Mouse (Mus musculus) inflammation-experienced regulatory T-cells, adult 16 weeks (primary cell): Measurements from ENCODE around the gene Larp1b. TPM values are rescaled to one million over a fixed set of nuclear protein-coding genes. Genes with fewer than 3 reads are reported as not detected.

Experiments
- polyA plus RNA-seq: library from polyadenylated mRNA; unstranded; fragments of 100-300 nt; shearing (Covaris generic); gene quantifications from one replicate; pipeline ENCODE4 v1.2.1, GENCODE M21; 2017

Larp1b gene
- polyA plus RNA-seq, result 19.7 TPM

DNA sequence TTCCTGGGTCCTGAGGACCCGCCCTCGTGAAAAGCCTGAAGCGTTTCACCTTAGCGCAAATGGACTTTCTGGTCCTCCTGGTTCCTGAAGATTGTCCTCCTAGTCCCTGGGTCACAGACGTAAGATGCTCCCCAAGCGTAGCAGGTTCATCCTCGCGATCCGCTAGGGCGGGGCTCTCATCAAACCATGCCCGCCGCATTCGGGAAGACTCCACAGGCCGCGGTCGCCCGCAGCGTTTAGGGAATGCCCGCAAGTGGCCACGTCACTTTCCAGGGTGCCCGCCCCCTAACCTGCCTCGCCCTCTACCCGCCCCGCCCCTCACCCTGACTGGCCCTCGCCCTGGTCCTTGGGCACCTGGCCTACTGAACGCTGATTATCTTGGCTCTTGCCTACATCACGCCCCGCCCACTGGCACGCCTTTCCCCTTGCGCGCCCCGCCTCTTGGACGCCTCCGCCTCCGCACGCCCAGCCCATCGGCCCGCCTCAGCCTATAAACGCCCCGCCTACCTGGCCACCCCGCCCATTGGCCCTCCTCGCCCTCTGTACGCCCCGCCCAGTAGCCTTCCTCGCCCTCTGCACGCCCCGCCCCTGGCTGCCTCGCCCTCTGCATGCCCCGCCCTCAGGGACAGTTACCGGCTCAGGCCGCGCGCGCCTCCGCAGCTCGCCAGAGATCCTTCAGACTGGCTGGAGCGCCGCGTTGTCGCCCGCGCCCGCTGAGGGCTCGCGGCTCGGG lies at the start of gene Larp1b:
TSS of gene Larp1b (plus strand) at position 659 of the 733 bp plus-strand sequence.

DNA sequence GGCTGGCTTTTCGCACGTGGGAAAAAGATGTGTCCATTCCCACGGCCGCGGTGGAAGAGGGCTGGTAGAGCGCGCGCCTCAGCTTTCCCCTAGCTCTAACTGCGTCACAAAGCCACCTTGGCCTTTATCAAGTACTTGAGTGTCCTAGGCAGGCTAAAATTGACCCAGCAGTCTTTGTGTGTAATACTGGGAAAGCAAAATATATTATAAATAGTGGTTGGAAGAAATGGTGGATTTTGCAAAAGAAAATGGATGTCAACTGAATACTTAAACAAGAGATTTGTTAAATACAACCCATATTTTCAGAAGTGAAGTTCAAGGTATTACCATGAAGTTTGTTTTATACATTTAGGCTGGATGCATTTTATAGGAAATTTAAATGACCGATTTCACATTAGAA lies 47.2 kb upstream of the Larp1b start, which contains the start of gene 1700034I23Rik:
TSS of gene 1700034I23Rik (minus strand) at position 101 of the 400 bp plus-strand sequence.

DNA sequence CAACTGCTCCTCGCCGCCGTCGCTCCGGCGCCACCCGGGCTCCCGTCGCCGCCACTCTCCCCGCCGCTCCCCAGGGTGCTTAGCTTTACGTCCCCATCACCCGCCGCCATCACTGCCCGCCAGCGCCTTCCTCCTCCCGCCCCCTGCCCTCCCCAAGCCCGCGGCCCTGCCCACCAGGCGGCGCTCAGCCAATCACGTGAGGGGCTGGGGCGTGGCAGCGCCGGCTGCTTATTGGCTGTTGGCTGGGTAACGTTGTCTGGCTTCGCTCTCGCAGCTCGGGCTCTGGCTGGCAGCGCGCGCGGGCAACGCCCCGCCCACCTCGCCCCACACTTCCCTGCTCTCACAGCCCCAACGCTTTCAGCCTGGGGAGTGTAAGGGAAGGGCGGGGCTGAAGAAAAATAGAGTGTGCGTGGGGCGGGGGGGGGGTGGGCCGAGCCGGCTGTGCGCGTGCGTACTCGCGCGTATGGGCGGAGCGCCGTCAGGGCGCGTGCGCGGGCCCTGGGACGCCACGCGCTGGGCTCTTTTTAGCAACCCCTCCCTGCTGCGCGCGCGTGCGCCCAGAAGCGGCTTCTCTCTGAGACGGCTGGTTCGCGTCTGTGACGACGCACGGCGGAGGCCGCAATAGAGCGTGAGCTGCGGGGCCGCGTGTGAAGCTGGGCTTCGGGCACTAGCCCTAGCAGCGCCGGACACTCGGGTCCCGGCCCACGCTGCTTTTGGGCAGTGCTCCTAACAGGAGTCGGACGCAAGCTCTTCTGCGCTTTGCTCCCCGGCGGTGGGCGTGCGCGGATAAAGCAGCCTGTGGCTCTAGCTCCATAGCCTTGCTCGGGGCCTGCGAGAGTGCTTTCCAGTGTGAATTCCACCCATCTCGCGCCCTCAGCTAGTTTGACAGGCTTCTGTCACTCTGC lies 133.5 kb downstream of the Larp1b start, which contains the start of gene Pgrmc2:
TSS of gene Pgrmc2 (minus strand) at position 162 of the 905 bp plus-strand sequence.

Other genes with a start within 250 kb of the Larp1b start
- not detected for gene Slc25a31, start 241.0 kb upstream of the Larp1b start, polyA plus RNA-seq
- gene Hspa4l, start 205.3 kb upstream of the Larp1b start, polyA plus RNA-seq, result 33.7 TPM
- 18.4 TPM for gene Plk4, start 149.8 kb upstream of the Larp1b start, polyA plus RNA-seq
- gene Mfsd8, start 102.9 kb upstream of the Larp1b start, polyA plus RNA-seq, result 23.8 TPM
- gene Abhd18, start 102.9 kb upstream of the Larp1b start, polyA plus RNA-seq, result 17.9 TPM
- 0.65 TPM for gene 1700034I23Rik, start 47.3 kb upstream of the Larp1b start, polyA plus RNA-seq
- gene Pgrmc2, start 133.2 kb downstream of the Larp1b start, polyA plus RNA-seq, result 4.1 TPM